Mouse (Mus musculus) myocyte (in vitro differentiated cells): Measurements from ENCODE around the gene Tbc1d9b.

Experiments used
- CEBPB ChIP-seq: IDR thresholded peaks from 2 replicates; pipeline ENCODE4 v1.6.1; 2011; ENCODE audit warnings: mild to moderate bottlenecking, moderate library complexity; ENCODE audit not compliant: poor library complexity, insufficient read depth, severe bottlenecking
- E2F4 ChIP-seq: IDR thresholded peaks from one replicate; pipeline ENCODE4 v1.6.1; 2011; ENCODE audit warnings: mild to moderate bottlenecking, control low read depth, moderate library complexity; ENCODE audit not compliant: insufficient read depth
- MAX ChIP-seq: IDR thresholded peaks from one replicate; pipeline ENCODE4 v1.6.1; 2011; ENCODE audit warnings: low read depth, mild to moderate bottlenecking, control low read depth
- MYOD1 ChIP-seq, 3 experiments: IDR thresholded peaks; one replicate each; pipeline ENCODE4 v1.6.1; 2011; ENCODE audit warnings: control low read depth in 2 of 3, low read depth in 2 of 3, mild to moderate bottlenecking in 2 of 3, moderate library complexity in 1 of 3; ENCODE audit not compliant: insufficient read length in 2 of 3, control insufficient read depth in 1 of 3
- MYOG ChIP-seq, 3 experiments: IDR thresholded peaks; one replicate each; pipeline ENCODE4 v1.6.1; 2011; ENCODE audit warnings: control low read depth in 2 of 3, low read depth in 2 of 3, mild to moderate bottlenecking in 2 of 3; ENCODE audit not compliant: insufficient read length in 2 of 3, control insufficient read depth in 1 of 3, insufficient read depth in 1 of 3
- POLR2A ChIP-seq: IDR thresholded peaks from one replicate; pipeline ENCODE4 v1.6.1; 2011; ENCODE audit warnings: low read depth, mild to moderate bottlenecking, control low read depth, moderate library complexity; ENCODE audit not compliant: insufficient read length
- POLR2AphosphoS2 ChIP-seq: IDR thresholded peaks from one replicate; pipeline ENCODE4 v1.6.1; 2011; ENCODE audit warnings: low read depth, control low read depth; ENCODE audit not compliant: insufficient read length
- REST ChIP-seq: IDR thresholded peaks from one replicate; pipeline ENCODE4 v1.6.1; 2011; ENCODE audit warnings: mild to moderate bottlenecking, control low read depth, moderate library complexity; ENCODE audit not compliant: insufficient read depth, insufficient read length
- SRF ChIP-seq: IDR thresholded peaks from one replicate; pipeline ENCODE4 v1.6.1; 2011; ENCODE audit warnings: low read depth; ENCODE audit not compliant: control insufficient read depth, insufficient read length
- TCF12 ChIP-seq: IDR thresholded peaks from one replicate; pipeline ENCODE4 v1.6.1; 2011; ENCODE audit warnings: mild to moderate bottlenecking, control low read depth; ENCODE audit not compliant: poor library complexity, insufficient read depth, severe bottlenecking
- TCF3 ChIP-seq: IDR thresholded peaks from one replicate; pipeline ENCODE4 v1.6.1; 2011; ENCODE audit warnings: low read depth, control low read depth; ENCODE audit not compliant: insufficient read length
- USF1 ChIP-seq: IDR thresholded peaks from one replicate; pipeline ENCODE4 v1.6.1; 2011; ENCODE audit warnings: low read depth, mild to moderate bottlenecking, control low read depth, moderate library complexity

GRCm38 (mm10) chr11:50147267-50147957 lies 16.2 kb downstream of the Tbc1d9b start:
- no peak for TF ChIP-seq POLR2A
- no peak for TF ChIP-seq TCF12
- no peak for TF ChIP-seq USF1
- no peak for TF ChIP-seq REST
- TF ChIP-seq MYOG (IDR thresholded peaks at IDR 0.05; ENCODE audit: control insufficient read depth in 1 of 3, insufficient read depth in 1 of 3, insufficient read length in 2 of 3, low read depth in 2 of 3), result no peak
- TF ChIP-seq MYOD1 (IDR thresholded peaks at IDR 0.05; ENCODE audit: control insufficient read depth in 1 of 3, insufficient read length in 2 of 3, low read depth in 2 of 3), result no peak
- no peak for TF ChIP-seq CEBPB
- TF ChIP-seq E2F4, result no peak
- no peak for TF ChIP-seq POLR2AphosphoS2
- TF ChIP-seq MAX, result no peak
- no peak for TF ChIP-seq SRF
- TF ChIP-seq TCF3, result no peak
